Mouse (Mus musculus): ENCODE data around the gene Rassf1.
A peak's percentile ranks its signal among the peaks of the same experiment; 100 is the strongest.

Gene Rassf1

GRCm38 (mm10) chr9:107541474-107542351 lies 9.6 kb upstream of the Rassf1 start, which contains the start of the genes Cyb561d2 and Nprl2:
Gene Cyb561d2, minus strand, starts transcription at chr9:107542193.
Gene Nprl2, plus strand, starts transcription at chr9:107542226.
- DNase-seq, result peak; percentile 94

GRCm38 (mm10) chr9:107542352-107542686 lies 9.0 kb upstream of the Rassf1 start:
- no peak for DNase-seq

- peak; percentile 27 for DNase-seq
These were observed 8.6 kb upstream of the Rassf1 start for GRCm38 (mm10) chr9:107542721-107543120.

- DNase-seq, result peak; percentile 23
These were observed 8.1 kb upstream of the Rassf1 start for GRCm38 (mm10) chr9:107543299-107543698.

GRCm38 (mm10) chr9:107544196-107544700 lies 7.1 kb upstream of the Rassf1 start:
- DNase-seq, result peak; percentile 31

GRCm38 (mm10) chr9:107544729-107545128 lies 6.6 kb upstream of the Rassf1 start:
- no peak for DNase-seq

GRCm38 (mm10) chr9:107545199-107545598 lies 6.2 kb upstream of the Rassf1 start:
- DNase-seq, result no peak

GRCm38 (mm10) chr9:107545602-107546001 lies 5.8 kb upstream of the Rassf1 start:
- peak; percentile 79 for DNase-seq

- DNase-seq, result no peak
These were observed 4.3 kb upstream of the Rassf1 start, which contains the start of gene Zmynd10 for GRCm38 (mm10) chr9:107547026-107547425. Gene Zmynd10, plus strand, starts transcription at chr9:107547298.

GRCm38 (mm10) chr9:107547957-107548356 lies 3.4 kb upstream of the Rassf1 start:
- DNase-seq, result no peak

- DNase-seq, result no peak
These were observed 2.5 kb upstream of the Rassf1 start for GRCm38 (mm10) chr9:107548820-107549219.

GRCm38 (mm10) chr9:107549297-107550074 lies 1.9 kb upstream of the Rassf1 start:
- no peak for DNase-seq

- DNase-seq, result no peak
These were observed 751 bp upstream of the Rassf1 start for GRCm38 (mm10) chr9:107550491-107551116.

- DNase-seq, result no peak
These were observed 568 bp downstream of the Rassf1 start for GRCm38 (mm10) chr9:107551890-107552355.

- no peak for DNase-seq
These were observed 1.5 kb downstream of the Rassf1 start for GRCm38 (mm10) chr9:107552690-107553393.

- DNase-seq, result no peak
These were observed 2.4 kb downstream of the Rassf1 start for GRCm38 (mm10) chr9:107553541-107554318.

GRCm38 (mm10) chr9:107554319-107554825 lies 3.0 kb downstream of the Rassf1 start:
- peak; percentile 92 for DNase-seq

- no peak for DNase-seq
These were observed 3.7 kb downstream of the Rassf1 start for GRCm38 (mm10) chr9:107555031-107555457.

- DNase-seq, result no peak
These were observed 4.3 kb downstream of the Rassf1 start for GRCm38 (mm10) chr9:107555701-107556100.

GRCm38 (mm10) chr9:107556346-107556745 lies 5.0 kb downstream of the Rassf1 start:
- no peak for DNase-seq

- peak; percentile 91 for DNase-seq
These were observed 11.8 kb downstream of the Rassf1 start, which contains the start of gene Tusc2 for GRCm38 (mm10) chr9:107563029-107563581. Gene Tusc2, plus strand, starts transcription at chr9:107563255.
